Mouse (Mus musculus): ENCODE data around the gene Alk. TPM values are rescaled to one million over a fixed set of nuclear protein-coding genes. Genes with fewer than 3 reads are reported as not detected.

Alk gene
- polyA plus RNA-seq, 1 experiment from 2014 or later: 0.17 TPM

DNA sequence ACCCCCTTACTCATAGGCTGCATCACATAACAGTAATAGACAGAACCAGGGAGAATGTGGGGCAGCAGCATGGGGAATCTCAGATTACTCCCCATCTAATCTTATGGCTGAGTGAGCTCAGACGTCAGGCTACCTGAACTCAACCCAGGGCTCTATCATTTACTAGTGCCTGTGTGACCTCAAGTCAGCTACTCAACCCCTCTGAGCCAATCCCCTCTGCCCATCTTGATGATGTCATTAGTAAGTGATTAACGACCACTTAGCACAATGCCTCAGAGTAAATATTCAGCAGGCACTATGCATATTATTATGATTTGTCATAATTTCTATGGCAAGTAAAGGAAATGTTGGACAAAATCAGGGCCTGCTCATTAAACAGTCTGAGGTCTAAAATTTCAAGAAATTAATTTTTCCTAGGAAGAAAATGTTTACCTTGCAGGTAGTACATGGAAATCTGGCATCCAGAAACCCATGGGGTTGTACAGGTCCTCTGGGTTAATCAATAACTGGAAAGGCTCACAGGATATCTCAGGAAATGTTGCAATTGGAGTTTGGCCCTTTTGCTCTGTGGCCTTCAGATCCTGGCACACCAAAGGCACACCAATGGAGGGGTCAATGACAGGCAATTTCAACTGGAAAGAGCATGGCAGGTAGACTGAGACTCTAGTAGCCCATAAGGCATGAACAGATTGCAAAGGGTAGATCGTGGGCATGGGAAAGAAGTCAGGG is 204.9 kb downstream of the Alk start:
- Histone ChIP-seq H3K9ac (ENCODE audit: low read depth, low read length) (no peak overlapping the region), H3K4me2 (replicated peaks; ENCODE audit: low read depth) (no peak overlapping the region), H3K36me3 (ENCODE audit: control insufficient read depth, insufficient read depth) (no peaks in the 10 kb centered on the region), H3K27ac (ENCODE audit: low read depth, low read length) (no peak overlapping the region; the same call in 1 of the 2 replicates), H3K9me3 (ENCODE audit: control insufficient read depth) (no peaks in the 10 kb centered on the region), H3K4me3 (ENCODE audit: low read depth, low read length) (no peak overlapping the region), H3K27me3 (replicated peaks; ENCODE audit: control insufficient read depth, insufficient read depth, low read length) (no peaks in the 10 kb centered on the region), H3K4me1 (replicated peaks; ENCODE audit: control insufficient read depth, insufficient read depth, low read length) (no peaks in the 10 kb centered on the region)
- TF ChIP-seq CTCF (IDR thresholded peaks at IDR 0.05; ENCODE audit: low read depth): no peak
- peak; percentile 97 for ATAC-seq
- whole genome bisulfite sequencing: 44% methylated on average over 3 of the region's 3 CpGs

DNA sequence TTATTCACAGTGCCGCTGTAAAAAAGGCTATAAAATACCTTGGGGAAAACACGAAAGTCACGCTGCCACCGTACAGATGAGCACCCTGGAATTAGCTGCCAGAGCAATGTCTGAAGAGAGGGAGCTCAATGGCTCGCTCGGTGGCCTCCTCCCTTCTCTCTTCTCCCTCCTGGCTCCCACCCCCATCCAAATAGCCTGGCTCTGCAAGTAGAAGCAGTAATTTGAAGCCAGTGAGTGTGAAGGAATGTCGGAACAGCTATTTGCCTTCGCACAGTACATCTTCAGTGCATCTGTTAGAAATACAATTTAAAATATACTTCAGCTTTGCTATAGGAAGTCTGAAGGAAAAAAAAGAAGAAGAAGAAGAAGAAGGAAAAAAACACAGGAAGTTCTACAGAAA is 208.5 kb downstream of the Alk start:
- no peak overlapping the region for H3K4me2 ChIP-seq (replicated peaks; ENCODE audit: low read depth)
- no peak for TF ChIP-seq CTCF (IDR thresholded peaks at IDR 0.05; ENCODE audit: low read depth)
- no peaks in the 10 kb centered on the region for H3K9me3 ChIP-seq (ENCODE audit: control insufficient read depth)
- WGBS: 33% methylated on average over 8 of the region's 8 CpGs
- H3K27ac ChIP-seq (ENCODE audit: low read depth, low read length): no peak overlapping the region
- H3K36me3 ChIP-seq (ENCODE audit: control insufficient read depth, insufficient read depth): no peaks in the 10 kb centered on the region
- no peaks in the 10 kb centered on the region for H3K4me1 ChIP-seq (replicated peaks; ENCODE audit: control insufficient read depth, insufficient read depth, low read length)
- ATAC-seq: no peak
- H3K4me3 ChIP-seq (ENCODE audit: low read depth, low read length): no peak overlapping the region
- H3K27me3 ChIP-seq (replicated peaks; ENCODE audit: control insufficient read depth, insufficient read depth, low read length): no peaks in the 10 kb centered on the region
- H3K9ac ChIP-seq (ENCODE audit: low read depth, low read length): no peak overlapping the region

DNA sequence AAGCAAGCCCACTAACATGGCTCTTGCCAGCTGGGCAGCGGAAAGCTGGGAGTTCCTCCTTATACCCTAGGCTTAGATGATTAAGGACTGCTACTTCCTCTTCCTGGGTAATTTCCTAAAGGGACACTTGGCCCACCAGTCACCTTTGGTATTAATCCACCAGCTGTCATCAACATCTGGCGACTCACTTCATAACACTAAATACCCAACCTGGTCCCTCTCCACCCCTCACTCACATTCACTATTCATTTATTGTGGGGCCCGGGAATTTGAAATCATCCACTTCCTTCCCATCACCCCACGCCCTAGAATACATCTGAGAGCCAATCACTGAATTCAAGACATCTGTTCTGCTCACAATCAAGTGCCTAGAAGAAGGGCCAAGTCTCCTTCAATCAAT is 235.4 kb downstream of the Alk start:
- H3K27ac ChIP-seq (ENCODE audit: low read depth, low read length): no peak overlapping the region
- WGBS: 76% methylated on average over 4 of the region's 4 CpGs
- no peak overlapping the region for H3K4me2 ChIP-seq (replicated peaks; ENCODE audit: low read depth)
- H3K27me3 ChIP-seq (replicated peaks; ENCODE audit: control insufficient read depth, insufficient read depth, low read length): no peaks in the 10 kb centered on the region
- H3K9ac ChIP-seq (ENCODE audit: low read depth, low read length): no peak overlapping the region
- H3K9me3 ChIP-seq (ENCODE audit: control insufficient read depth): no peaks in the 10 kb centered on the region
- H3K36me3 ChIP-seq (ENCODE audit: control insufficient read depth, insufficient read depth): no peaks in the 10 kb centered on the region
- no peak for TF ChIP-seq CTCF (IDR thresholded peaks at IDR 0.05; ENCODE audit: low read depth)
- no peak for ATAC-seq
- H3K4me1 ChIP-seq (replicated peaks; ENCODE audit: control insufficient read depth, insufficient read depth, low read length): no peaks in the 10 kb centered on the region
- no peak overlapping the region for H3K4me3 ChIP-seq (ENCODE audit: low read depth, low read length)

DNA sequence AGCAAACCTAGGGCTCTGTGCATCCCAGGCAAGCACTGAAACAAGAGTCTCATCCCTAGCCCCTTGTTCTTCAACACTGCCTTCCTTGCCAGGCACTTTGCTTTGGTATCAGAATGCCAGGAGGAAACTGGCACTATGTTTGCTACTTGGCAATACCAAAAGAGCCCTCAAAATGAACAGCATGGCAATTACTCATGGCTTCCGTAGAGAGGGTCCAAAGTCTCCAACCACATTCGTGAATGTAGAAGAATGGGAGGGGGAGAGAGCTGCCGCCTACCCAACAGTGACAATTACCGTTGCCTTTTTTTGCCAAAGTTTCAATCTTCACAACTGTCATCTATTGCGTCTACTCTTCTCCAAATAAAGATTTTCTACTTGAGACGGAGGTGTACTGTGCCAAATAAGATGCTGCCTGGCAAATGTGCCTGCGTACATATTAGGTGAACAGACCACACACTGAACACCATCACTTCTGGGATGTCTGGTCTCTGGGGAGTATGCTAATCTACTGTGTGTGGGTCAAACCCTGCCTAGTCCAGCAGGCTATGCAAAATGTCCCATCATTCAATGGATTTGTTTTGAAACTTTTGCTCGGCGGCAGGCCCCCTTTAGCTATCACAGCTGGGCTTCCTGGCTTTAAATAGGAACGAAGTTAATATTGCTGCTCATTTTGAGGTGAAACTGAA is 241.5 kb downstream of the Alk start:
- no peaks in the 10 kb centered on the region for H3K27me3 ChIP-seq (replicated peaks; ENCODE audit: control insufficient read depth, insufficient read depth, low read length)
- TF ChIP-seq CTCF (IDR thresholded peaks at IDR 0.05; ENCODE audit: low read depth): no peak
- H3K4me2 ChIP-seq (replicated peaks; ENCODE audit: low read depth): no peak overlapping the region
- H3K9ac ChIP-seq (ENCODE audit: low read depth, low read length): no peak overlapping the region
- H3K36me3 ChIP-seq (ENCODE audit: control insufficient read depth, insufficient read depth): no peaks in the 10 kb centered on the region
- 77% methylated on average over 10 of the region's 10 CpGs for WGBS
- ATAC-seq: no peak
- no peak overlapping the region for H3K4me3 ChIP-seq (ENCODE audit: low read depth, low read length)
- H3K4me1 ChIP-seq (replicated peaks; ENCODE audit: control insufficient read depth, insufficient read depth, low read length): no peaks in the 10 kb centered on the region
- H3K27ac ChIP-seq (ENCODE audit: low read depth, low read length): no peak overlapping the region
- no peaks in the 10 kb centered on the region for H3K9me3 ChIP-seq (ENCODE audit: control insufficient read depth)

GRCm38 (mm10) chr17:72361961-72362360 is 242.5 kb downstream of the Alk start:
- no peak overlapping the region for H3K27ac ChIP-seq (ENCODE audit: low read depth, low read length)
- no peaks in the 10 kb centered on the region for H3K27me3 ChIP-seq (replicated peaks; ENCODE audit: control insufficient read depth, insufficient read depth, low read length)
- no peak for ATAC-seq
- H3K4me3 ChIP-seq (ENCODE audit: low read depth, low read length): no peak overlapping the region
- WGBS: 79% methylated on average over 4 of the region's 4 CpGs
- H3K9ac ChIP-seq (ENCODE audit: low read depth, low read length): no peak overlapping the region
- H3K36me3 ChIP-seq (ENCODE audit: control insufficient read depth, insufficient read depth): no peaks in the 10 kb centered on the region
- no peaks in the 10 kb centered on the region for H3K9me3 ChIP-seq (ENCODE audit: control insufficient read depth)
- no peaks in the 10 kb centered on the region for H3K4me1 ChIP-seq (replicated peaks; ENCODE audit: control insufficient read depth, insufficient read depth, low read length)
- no peak for TF ChIP-seq CTCF (IDR thresholded peaks at IDR 0.05; ENCODE audit: low read depth)
- H3K4me2 ChIP-seq (replicated peaks; ENCODE audit: low read depth): no peak overlapping the region

DNA sequence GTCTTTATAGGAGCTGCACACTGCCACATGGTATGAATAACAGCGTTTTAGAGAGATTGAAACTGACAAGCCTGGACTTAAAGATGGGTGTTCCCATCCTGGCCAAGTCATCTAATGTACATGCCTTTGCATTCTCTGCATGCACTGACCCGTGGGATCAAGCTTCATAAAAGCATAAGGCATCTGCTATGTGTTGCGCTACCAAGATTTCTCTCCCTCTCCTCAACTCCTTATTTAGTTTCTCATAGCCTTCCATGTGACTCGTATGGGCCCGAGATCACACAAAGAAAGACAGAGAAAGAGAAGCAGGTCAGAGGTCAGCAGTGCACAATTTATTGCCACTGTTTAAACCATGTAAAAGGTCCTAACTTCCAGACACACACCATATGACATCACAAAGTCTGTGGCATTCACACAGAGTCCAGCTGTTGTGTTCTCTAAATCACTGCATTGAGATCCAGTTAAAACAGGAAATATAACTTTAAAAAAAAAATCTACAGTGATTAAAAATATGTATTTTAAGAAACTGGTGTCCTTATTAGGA is 247.6 kb downstream of the Alk start:
- no peak overlapping the region for H3K9ac ChIP-seq (ENCODE audit: low read depth, low read length)
- H3K27ac ChIP-seq (ENCODE audit: low read depth, low read length): no peak overlapping the region
- no peaks in the 10 kb centered on the region for H3K4me1 ChIP-seq (replicated peaks; ENCODE audit: control insufficient read depth, insufficient read depth, low read length)
- 58% methylated on average over 5 of the region's 5 CpGs for WGBS
- no peak overlapping the region for H3K4me3 ChIP-seq (ENCODE audit: low read depth, low read length)
- H3K36me3 ChIP-seq (ENCODE audit: control insufficient read depth, insufficient read depth): no peaks in the 10 kb centered on the region
- H3K27me3 ChIP-seq (replicated peaks; ENCODE audit: control insufficient read depth, insufficient read depth, low read length): no peaks in the 10 kb centered on the region
- ATAC-seq: no peak
- no peak for TF ChIP-seq CTCF (IDR thresholded peaks at IDR 0.05; ENCODE audit: low read depth)
- no peak overlapping the region for H3K4me2 ChIP-seq (replicated peaks; ENCODE audit: low read depth)
- no peaks in the 10 kb centered on the region for H3K9me3 ChIP-seq (ENCODE audit: control insufficient read depth)

Data from intestine, postnatal 0 days (tissue).